In the genomic region with DNA sequence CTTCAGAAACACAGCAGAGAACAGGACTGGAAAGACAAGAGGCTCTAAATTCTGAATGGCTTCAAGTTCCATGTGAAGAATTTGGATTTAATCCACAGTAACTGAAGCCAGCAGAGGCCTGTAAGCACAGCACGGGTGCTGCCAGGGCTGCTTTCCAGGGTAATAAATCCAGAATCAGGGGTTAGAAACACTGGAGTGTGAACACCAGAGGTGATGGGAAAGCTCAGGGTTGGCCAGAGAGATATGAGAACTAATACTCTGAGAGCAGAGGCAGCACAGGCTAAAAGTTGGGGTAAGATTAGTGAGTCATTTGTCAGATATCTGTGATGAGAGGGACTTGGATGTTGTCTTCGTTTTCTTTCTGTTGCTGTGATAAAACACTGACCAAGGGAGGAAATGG, we compare ENCODE assay signal across 12 mouse cellular contexts.
A peak's percentile ranks its signal among the peaks of the same experiment; 100 is the strongest.
DNase-seq lines count a peak whose midpoint lies in the region; ATAC-seq and TF ChIP-seq lines count a peak whose summit lies in the region.
"Had no signal": no experiment of that assay in that cellular context is flagged by ENCODE, and none has a peak within 500 bp of the region (broad histone marks: within the 10 kb centered on the region; RNA-seq: fewer than 3 reads in every experiment).

No protein-coding gene starts in this region.

- no peak for ATAC-seq in intestine, embryonic 14.5 days (replicated peaks; ENCODE audit: low FRiP score, low TSS enrichment, low read depth)
- no peak for ATAC-seq in intestine, postnatal 0 days
- ATAC-seq in kidney, embryonic 15.5 days (replicated peaks; ENCODE audit: low FRiP score): peak; percentile 75
- ATAC-seq in forebrain, embryonic 14.5 days: no peak
- ATAC-seq in monocyte, adult 5-6 weeks (replicated peaks; ENCODE audit: insufficient number of reproducible peaks, low FRiP score, low TSS enrichment, poor library complexity, severe bottlenecking): no peak
- ATAC-seq: inflammation-experienced regulatory T-cells, adult 6 months; liver, postnatal 0 days had no signal

- H3K4me2 ChIP-seq in intestine, embryonic 14.5 days (ENCODE audit: low read length): no peak overlapping the region
- H3K4me2 ChIP-seq in intestine, postnatal 0 days (replicated peaks; ENCODE audit: low read depth): no peak overlapping the region
- no peak overlapping the region for H3K4me2 ChIP-seq in kidney, embryonic 15.5 days
- no peak overlapping the region for H3K4me2 ChIP-seq in forebrain, embryonic 14.5 days (ENCODE audit: low read length)
- H3K4me2 ChIP-seq: embryonic facial prominence, embryonic 12.5 days; neural tube, embryonic 13.5 days had no signal

- no peak for DNase-seq in intestine, embryonic 14.5 days (ENCODE audit: low spot score)
- DNase-seq in gastrocnemius, adult 8-10 months (ENCODE audit: low spot score in 2 of 2): peak; percentile 14 to 48
- peak; percentile 47 for DNase-seq in lung, postnatal 36 days
- DNase-seq in thymus, postnatal 4 days: no peak
- no peak for DNase-seq in forebrain, embryonic 14.5 days (ENCODE audit: low spot score)
- DNase-seq: liver, postnatal 0 days had no signal

- no peak for TF ChIP-seq CTCF in intestine, postnatal 0 days (IDR thresholded peaks at IDR 0.05; ENCODE audit: low read depth)

- no peak overlapping the region for H3K4me3 ChIP-seq in intestine, embryonic 14.5 days (ENCODE audit: low read depth, low read length)
- no peak overlapping the region for H3K4me3 ChIP-seq in intestine, postnatal 0 days (ENCODE audit: low read depth, low read length)
- no peak overlapping the region for H3K4me3 ChIP-seq in kidney, embryonic 15.5 days (replicated peaks)
- H3K4me3 ChIP-seq in forebrain, embryonic 14.5 days (ENCODE audit: low read depth, low read length): no peak overlapping the region
- H3K4me3 ChIP-seq: embryonic facial prominence, embryonic 12.5 days; neural tube, embryonic 13.5 days had no signal

- H3K27me3 ChIP-seq in intestine, embryonic 14.5 days (replicated peaks; ENCODE audit: control insufficient read depth, insufficient read depth, low read length): no peaks in the 10 kb centered on the region
- H3K27me3 ChIP-seq in intestine, postnatal 0 days (replicated peaks; ENCODE audit: control insufficient read depth, insufficient read depth, low read length): no peaks in the 10 kb centered on the region
- H3K27me3 ChIP-seq in kidney, embryonic 15.5 days: no peaks in the 10 kb centered on the region
- no peaks in the 10 kb centered on the region for H3K27me3 ChIP-seq in forebrain, embryonic 14.5 days (replicated peaks; ENCODE audit: control insufficient read depth, insufficient read depth, low read length)
- H3K27me3 ChIP-seq: embryonic facial prominence, embryonic 12.5 days; neural tube, embryonic 13.5 days had no signal

- WGBS in intestine, embryonic 14.5 days: 29% methylated on average over 2 of the region's 2 CpGs
- WGBS in intestine, postnatal 0 days: 30% methylated on average over 2 of the region's 2 CpGs
- 0% methylated on average over 2 of the region's 2 CpGs for WGBS in kidney, embryonic 15.5 days
- 71% methylated on average over 2 of the region's 2 CpGs for WGBS in forebrain, embryonic 14.5 days

- H3K36me3 ChIP-seq in intestine, embryonic 14.5 days (ENCODE audit: control insufficient read depth, insufficient read depth, low read length): no peaks in the 10 kb centered on the region
- no peaks in the 10 kb centered on the region for H3K36me3 ChIP-seq in intestine, postnatal 0 days (ENCODE audit: control insufficient read depth, insufficient read depth)
- no peaks in the 10 kb centered on the region for H3K36me3 ChIP-seq in kidney, embryonic 15.5 days
- H3K36me3 ChIP-seq in forebrain, embryonic 14.5 days (ENCODE audit: control insufficient read depth, insufficient read depth, low read length): no peaks in the 10 kb centered on the region
- H3K36me3 ChIP-seq: embryonic facial prominence, embryonic 12.5 days; neural tube, embryonic 13.5 days had no signal

- H3K27ac ChIP-seq in intestine, embryonic 14.5 days (ENCODE audit: low read depth): 0 out of 2 replicates have a peak overlapping the region, but pooled peaks have one; percentile 47
- no peak overlapping the region for H3K27ac ChIP-seq in intestine, postnatal 0 days (ENCODE audit: low read depth, low read length)
- H3K27ac ChIP-seq in kidney, embryonic 15.5 days: peak overlapping the region; percentile 46
- H3K27ac ChIP-seq in forebrain, embryonic 14.5 days (ENCODE audit: low read depth, low read length): no peak overlapping the region
- H3K27ac ChIP-seq: embryonic facial prominence, embryonic 12.5 days; neural tube, embryonic 13.5 days had no signal

- no peaks in the 10 kb centered on the region for H3K9me3 ChIP-seq in intestine, embryonic 14.5 days (ENCODE audit: control insufficient read depth, low read length)
- no peaks in the 10 kb centered on the region for H3K9me3 ChIP-seq in intestine, postnatal 0 days (ENCODE audit: control insufficient read depth)
- H3K9me3 ChIP-seq in kidney, embryonic 15.5 days (replicated peaks): no peaks in the 10 kb centered on the region
- H3K9me3 ChIP-seq in forebrain, embryonic 14.5 days (replicated peaks; ENCODE audit: control insufficient read depth, low read length): no peaks in the 10 kb centered on the region
- H3K9me3 ChIP-seq: embryonic facial prominence, embryonic 12.5 days; neural tube, embryonic 13.5 days had no signal

- no peak overlapping the region for H3K9ac ChIP-seq in intestine, embryonic 14.5 days (ENCODE audit: low read length)
- no peak overlapping the region for H3K9ac ChIP-seq in intestine, postnatal 0 days (ENCODE audit: low read depth, low read length)
- H3K9ac ChIP-seq in kidney, embryonic 15.5 days: no peak overlapping the region
- H3K9ac ChIP-seq in forebrain, embryonic 14.5 days (ENCODE audit: low read length): no peak overlapping the region
- H3K9ac ChIP-seq: embryonic facial prominence, embryonic 12.5 days; liver, postnatal 0 days; neural tube, embryonic 13.5 days had no signal

- H3K4me1 ChIP-seq in intestine, embryonic 14.5 days (replicated peaks; ENCODE audit: control insufficient read depth, insufficient read depth, low read length): peaks cover 12% of the 10 kb centered on the region
- no peaks in the 10 kb centered on the region for H3K4me1 ChIP-seq in intestine, postnatal 0 days (replicated peaks; ENCODE audit: control insufficient read depth, insufficient read depth, low read length)
- peaks cover 26% of the 10 kb centered on the region for H3K4me1 ChIP-seq in kidney, embryonic 15.5 days
- peaks cover 3% of the 10 kb centered on the region; the same call in 1 of the 2 replicates for H3K4me1 ChIP-seq in forebrain, embryonic 14.5 days (ENCODE audit: control insufficient read depth, insufficient read depth, low read length)

Comparison
In these comparisons a context has a peak if more than half of its experiments do, and no peak if none do; other contexts are left out.
1. H3K27ac ChIP-seq: peak in intestine, embryonic 14.5 days (single experiment) and kidney, embryonic 15.5 days (single experiment); none in intestine, postnatal 0 days (single experiment) and forebrain, embryonic 14.5 days (single experiment).
2. DNase-seq: peak in gastrocnemius, adult 8-10 months (2 of 2) and lung, postnatal 36 days (single experiment); none in intestine, embryonic 14.5 days (single experiment), thymus, postnatal 4 days (single experiment) and forebrain, embryonic 14.5 days (single experiment).